Mouse (Mus musculus) heart, postnatal 0 days (tissue): ENCODE results near the gene Arhgap28. TPM values are rescaled to one million over a fixed set of nuclear protein-coding genes. Genes with fewer than 3 reads are reported as not detected.

Experiments
- ATAC-seq: fragments of 200-750 bp; cut with Nextera tagmentation; 2 replicates; pipeline ENCODE4 v1.8.0; 2017; ENCODE audit warnings: low read depth, moderate number of reproducible peaks, moderate library complexity; ENCODE audit not compliant: insufficient read depth
- DNase-seq: peaks from one replicate; pipeline ENCODE4 v3.0.0-alpha.2; 2016; ENCODE audit warnings: low spot score
- H3K27ac ChIP-seq: fragments of 300-500 bp; sonication (generic); 2 replicates; pipeline ENCODE4 v1.5.1; 2014; ENCODE audit warnings: low read depth, mild to moderate bottlenecking
- H3K27me3 ChIP-seq: fragments of 300-500 bp; sonication (generic); 2 replicates; pipeline ENCODE4 v1.6.1; 2014; ENCODE audit warnings: low read length, mixed read lengths; ENCODE audit not compliant: control insufficient read depth, insufficient read depth
- H3K36me3 ChIP-seq: fragments of 300-500 bp; sonication (generic); replicated peaks from 2 replicates; pipeline ENCODE4 v1.6.1; 2014; ENCODE audit warnings: low read length, mixed read lengths; ENCODE audit not compliant: control insufficient read depth, insufficient read depth
- H3K4me1 ChIP-seq: fragments of 300-500 bp; sonication (generic); 2 replicates; pipeline ENCODE4 v1.6.1; 2014; ENCODE audit warnings: antibody characterized with exemption; ENCODE audit not compliant: control insufficient read depth, insufficient read depth
- H3K4me2 ChIP-seq: fragments of 300-500 bp; sonication (generic); 2 replicates; pipeline ENCODE4 v1.6.1; 2014; ENCODE audit warnings: low read depth, mild to moderate bottlenecking, low read length, moderate library complexity
- H3K4me3 ChIP-seq: fragments of 300-500 bp; sonication (generic); 2 replicates; pipeline ENCODE4 v1.5.1; 2014; ENCODE audit warnings: low read depth, low read length
- H3K9ac ChIP-seq: fragments of 300-500 bp; sonication (generic); replicated peaks from 2 replicates; pipeline ENCODE4 v1.6.1; 2014; ENCODE audit warnings: low read depth, low read length, mixed read lengths
- H3K9me3 ChIP-seq: fragments of 300-500 bp; sonication (generic); replicated peaks from 2 replicates; pipeline ENCODE4 v1.6.1; 2016; ENCODE audit warnings: low read length; ENCODE audit not compliant: control insufficient read depth
- CTCF ChIP-seq: IDR thresholded peaks from 2 replicates; pipeline ENCODE4 v1.5.1; 2016; ENCODE audit warnings: antibody characterized with exemption, control low read depth, low read depth
- EP300 ChIP-seq: IDR thresholded peaks from 2 replicates; pipeline ENCODE4 v1.6.1; 2016; ENCODE audit warnings: antibody characterized with exemption, low read depth
- WGBS: fragments of 180-500 bp; shearing (Covaris S2); extraction: QIAGEN DNeasy Blood & Tissue Kit; methylation state at CpG from one replicate; pipeline ENCODE4 v1.1.7; 2014; 5-methylcytosine and 5-hydroxymethylcytosine counted together
- polyA plus RNA-seq: library from polyadenylated mRNA; unstranded; fragments of >200 nt; fragmentation: Nextera tagmentation; extraction: Ambion mirVana; gene quantifications from 2 replicates; pipeline ENCODE4 v1.2.1, GENCODE M21; 2015
- total RNA-seq: library from RNA; depleted of rRNA; stranded (reverse); fragments of >200 nt; gene quantifications from 2 replicates; pipeline ENCODE4 v1.2.3, GENCODE M21; 2014; ENCODE audit warnings: low replicate concordance

Arhgap28 gene
- total and polyA plus RNA-seq, 2 experiments from 2014 or later = 4.1 to 7.7 TPM

DNA sequence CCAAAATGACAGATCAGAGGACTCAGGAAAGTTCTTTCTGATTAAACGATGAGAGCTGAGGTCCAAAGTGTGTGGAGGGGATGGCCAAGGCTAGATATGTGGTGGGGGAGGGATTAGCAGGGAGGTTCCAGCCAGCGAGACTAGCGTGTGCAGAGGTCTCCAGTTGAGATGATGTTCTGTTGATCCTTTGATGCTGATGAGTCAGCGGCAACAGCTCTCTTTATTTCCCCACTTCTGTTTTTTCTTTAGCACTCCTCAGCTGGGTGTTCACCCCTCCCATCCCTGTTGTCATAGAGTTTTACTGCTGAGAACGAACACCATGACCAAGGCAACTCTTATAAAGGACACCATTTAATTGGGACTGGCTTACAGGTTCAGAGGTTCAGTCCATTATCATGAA is 25.6 kb upstream of the Arhgap28 start:
- no peak for DNase-seq
- Histone ChIP-seq H3K4me1 (no peaks in the 10 kb centered on the region), H3K27ac (no peak overlapping the region), H3K36me3 (no peaks in the 10 kb centered on the region), H3K27me3 (no peaks in the 10 kb centered on the region), H3K4me3 (no peak overlapping the region), H3K4me2 (no peak overlapping the region), H3K9me3 (no peaks in the 10 kb centered on the region), H3K9ac (no peak overlapping the region)
- 77% methylated on average over 5 of the region's 5 CpGs for WGBS
- TF ChIP-seq CTCF (no peak), EP300 (no peak)
- ATAC-seq = no peak

DNA sequence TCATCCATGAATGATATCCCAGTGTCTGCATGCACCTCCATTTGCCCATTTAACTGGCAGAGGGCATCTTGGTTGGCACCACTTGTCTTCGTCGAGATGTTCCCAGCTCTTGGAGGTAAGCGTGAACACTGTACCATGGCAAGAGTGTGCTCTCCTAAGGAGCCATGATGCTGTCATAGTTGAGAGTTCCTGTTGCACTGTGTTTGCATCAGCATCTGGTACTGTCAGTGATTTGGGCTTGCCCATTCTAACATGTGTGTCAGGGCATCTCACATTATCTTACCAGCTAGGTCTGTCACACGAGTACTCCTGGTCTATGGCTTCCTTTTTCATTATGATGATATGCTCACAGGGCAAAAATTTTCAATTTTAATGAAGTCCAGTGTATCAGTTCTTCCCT is 24.6 kb upstream of the Arhgap28 start:
- H3K4me2 ChIP-seq = no peak overlapping the region
- H3K36me3 ChIP-seq = no peaks in the 10 kb centered on the region
- no peak for DNase-seq
- no peak overlapping the region for H3K4me3 ChIP-seq
- WGBS = 84% methylated on average over 4 of the region's 4 CpGs
- H3K27me3 ChIP-seq = no peaks in the 10 kb centered on the region
- no peaks in the 10 kb centered on the region for H3K4me1 ChIP-seq
- no peak for TF ChIP-seq EP300
- no peak for TF ChIP-seq CTCF
- H3K9ac ChIP-seq = no peak overlapping the region
- H3K27ac ChIP-seq = no peak overlapping the region
- ATAC-seq = no peak
- no peaks in the 10 kb centered on the region for H3K9me3 ChIP-seq

DNA sequence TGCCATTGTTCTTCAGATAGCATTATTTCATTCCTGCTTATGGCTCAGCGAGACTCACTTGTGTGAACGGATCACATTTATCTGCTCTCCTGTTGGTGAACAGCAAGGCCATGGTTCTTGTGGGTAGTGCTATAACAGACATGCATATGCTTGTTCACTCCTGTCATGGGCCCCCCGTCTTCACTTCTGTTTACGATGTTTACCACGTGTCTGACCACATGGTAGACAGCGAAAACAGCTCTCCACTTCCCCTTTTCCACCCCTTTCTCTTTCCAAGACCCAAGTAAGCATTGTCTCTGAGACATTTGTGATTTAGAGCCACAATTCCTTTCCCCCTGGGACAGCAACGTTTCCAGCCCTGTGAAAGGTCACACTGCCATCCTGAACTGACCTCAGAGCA is 20.4 kb upstream of the Arhgap28 start:
- ATAC-seq = no peak

DNA sequence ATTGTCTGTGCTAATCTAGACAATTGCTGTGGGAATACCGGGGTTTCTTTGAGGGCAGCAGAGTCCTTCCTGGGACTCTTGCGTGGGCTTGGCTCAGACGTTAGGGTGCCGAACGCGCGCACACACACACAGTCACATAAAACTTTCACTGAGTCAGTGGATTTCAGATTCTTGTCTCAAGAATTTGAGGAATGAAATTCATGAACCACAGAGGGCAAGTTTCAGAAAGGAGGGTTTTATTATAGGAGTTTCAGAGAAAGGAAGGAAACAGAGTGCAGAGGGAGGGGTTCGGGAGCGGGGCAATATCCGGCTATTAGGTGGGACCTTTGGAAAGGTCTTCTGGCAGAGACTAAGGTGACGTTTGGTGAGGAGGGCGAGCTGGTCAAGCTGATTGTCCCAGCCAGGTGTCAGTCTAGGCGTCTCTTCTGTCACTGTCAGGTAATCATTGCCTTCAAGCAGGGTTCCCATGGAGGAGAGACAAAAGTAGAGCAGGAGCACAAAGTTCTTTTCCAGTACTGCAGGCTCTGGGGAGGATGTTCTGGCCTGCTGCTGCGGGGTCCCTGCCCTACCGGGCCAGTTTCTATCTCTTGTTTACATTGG is 15.6 kb upstream of the Arhgap28 start:
- 57% methylated on average over 15 of the region's 15 CpGs for WGBS
- ATAC-seq = no peak

More for the DNA sequence above, 20.4 kb upstream of the Arhgap28 start:
- no peak overlapping the region for H3K9ac ChIP-seq
- H3K27me3 ChIP-seq = no peaks in the 10 kb centered on the region
- no peaks in the 10 kb centered on the region for H3K9me3 ChIP-seq
- 63% methylated on average over 7 of the region's 7 CpGs for WGBS
- H3K4me1 ChIP-seq = no peaks in the 10 kb centered on the region
- H3K4me2 ChIP-seq = no peak overlapping the region
- DNase-seq = no peak
- H3K36me3 ChIP-seq = no peaks in the 10 kb centered on the region
- TF ChIP-seq EP300 (no peak), CTCF (no peak)
- no peak overlapping the region for H3K4me3 ChIP-seq
- H3K27ac ChIP-seq = no peak overlapping the region

DNA sequence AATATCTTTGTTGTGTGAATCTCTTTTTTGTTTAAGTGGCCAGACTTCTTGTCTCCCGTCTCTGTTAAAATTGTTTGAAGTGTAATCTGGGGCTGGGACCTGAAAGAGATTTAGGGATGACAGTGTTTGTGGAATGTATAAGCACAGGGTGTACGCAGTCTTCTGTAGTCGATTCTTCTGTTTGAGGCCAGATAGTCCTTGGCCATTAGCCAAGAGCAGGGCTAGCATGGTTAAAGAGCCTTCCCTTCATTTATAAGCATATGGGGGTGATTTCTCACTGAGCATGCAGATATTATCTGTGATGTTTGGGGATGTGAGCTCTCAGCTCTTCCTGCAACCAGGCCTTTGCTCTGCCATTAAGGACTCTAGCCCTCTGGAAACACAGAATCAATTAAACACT is 13.2 kb upstream of the Arhgap28 start:
- Histone ChIP-seq H3K27ac (no peak overlapping the region), H3K27me3 (no peaks in the 10 kb centered on the region), H3K4me1 (no peaks in the 10 kb centered on the region), H3K4me3 (no peak overlapping the region), H3K4me2 (no peak overlapping the region), H3K9ac (no peak overlapping the region), H3K36me3 (no peaks in the 10 kb centered on the region), H3K9me3 (no peaks in the 10 kb centered on the region)
- ATAC-seq = no peak
- TF ChIP-seq EP300 (no peak), CTCF (no peak)
- WGBS = 41% methylated on average over 3 of the region's 3 CpGs
- DNase-seq = no peak

More for the DNA sequence above, 15.6 kb upstream of the Arhgap28 start:
- Histone ChIP-seq H3K27me3 (no peaks in the 10 kb centered on the region), H3K4me2 (no peak overlapping the region), H3K9me3 (no peaks in the 10 kb centered on the region), H3K4me1 (no peaks in the 10 kb centered on the region), H3K36me3 (no peaks in the 10 kb centered on the region), H3K9ac (no peak overlapping the region), H3K4me3 (no peak overlapping the region), H3K27ac (no peak overlapping the region)
- no peak for DNase-seq
- TF ChIP-seq EP300 (no peak), CTCF (no peak)

DNA sequence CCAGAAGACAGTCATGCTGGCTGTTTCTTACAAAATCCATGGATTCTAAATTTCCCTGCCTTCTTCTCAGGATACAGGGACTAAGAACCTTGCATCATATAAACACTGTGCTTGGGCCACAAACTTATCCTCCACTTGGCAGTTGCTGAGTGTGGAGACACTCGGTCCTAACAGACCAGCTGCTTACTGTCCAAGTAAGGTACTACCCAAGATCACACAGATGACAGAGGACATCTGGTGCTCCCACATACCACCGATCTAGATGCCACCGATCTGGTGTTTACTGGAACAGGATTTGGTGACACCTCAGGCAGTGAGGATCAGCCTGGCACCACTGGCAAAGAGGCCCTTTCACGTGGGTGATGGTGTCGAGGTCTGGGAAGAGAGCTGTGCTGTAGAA is 7.7 kb upstream of the Arhgap28 start:
- Histone ChIP-seq H3K4me2 (no peak overlapping the region), H3K4me3 (no peak overlapping the region), H3K4me1 (no peaks in the 10 kb centered on the region), H3K9ac (no peak overlapping the region), H3K9me3 (no peaks in the 10 kb centered on the region), H3K36me3 (no peaks in the 10 kb centered on the region), H3K27ac (no peak overlapping the region), H3K27me3 (no peaks in the 10 kb centered on the region)
- TF ChIP-seq CTCF (no peak), EP300 (no peak)
- DNase-seq (no peak), ATAC-seq (no peak)
- WGBS = 75% methylated on average over 5 of the region's 5 CpGs
